Mouse (Mus musculus): ENCODE data around the gene Scaf1. TPM values are rescaled to one million over a fixed set of nuclear protein-coding genes. Genes with fewer than 3 reads are reported as not detected.

Scaf1 gene
- total RNA-seq, 4 experiments from 2014 or later = 88.5 to 120 (median 101) TPM

DNA sequence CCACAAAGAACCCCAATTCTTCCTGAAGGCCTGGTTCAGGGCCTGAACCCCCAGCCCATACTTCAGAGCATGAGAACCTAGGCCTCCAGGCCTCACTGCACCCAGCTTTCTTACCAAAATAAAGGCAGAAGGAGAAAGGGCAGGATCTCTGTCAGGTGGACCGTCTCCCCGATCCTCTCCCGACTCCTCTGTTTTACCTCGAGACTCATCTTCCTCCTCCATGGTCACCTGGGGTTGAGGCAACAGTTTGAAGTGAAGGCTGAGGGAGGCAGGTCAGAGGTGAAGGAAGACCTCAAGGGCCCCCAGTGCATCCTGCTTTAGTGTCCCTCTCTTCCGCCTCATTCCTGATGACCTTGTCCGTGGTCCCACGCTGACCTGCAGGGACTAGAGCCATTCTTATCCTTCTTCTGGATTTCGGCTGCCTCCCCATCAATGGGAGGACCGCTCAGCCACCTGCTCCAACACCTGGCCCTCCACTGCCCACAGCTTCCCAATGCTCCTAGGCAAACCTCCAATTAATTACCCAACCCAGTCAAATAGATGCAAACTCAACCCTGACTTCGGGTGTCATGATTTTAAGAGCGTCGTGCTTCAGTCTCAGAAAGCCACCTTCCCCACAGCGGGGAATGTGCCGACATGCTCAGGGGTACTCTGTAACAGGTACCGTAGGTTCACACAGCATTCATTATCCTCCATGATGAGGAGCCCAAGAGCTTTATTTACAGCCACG lies 2.6 kb downstream of the Scaf1 start:
- DNase-seq = no peak

- no peak for DNase-seq
These were observed 3.3 kb downstream of the Scaf1 start for GRCm38 (mm10) chr7:45012824-45013223.

- DNase-seq = no peak
These were observed 4.2 kb downstream of the Scaf1 start for GRCm38 (mm10) chr7:45012011-45012410.

DNA sequence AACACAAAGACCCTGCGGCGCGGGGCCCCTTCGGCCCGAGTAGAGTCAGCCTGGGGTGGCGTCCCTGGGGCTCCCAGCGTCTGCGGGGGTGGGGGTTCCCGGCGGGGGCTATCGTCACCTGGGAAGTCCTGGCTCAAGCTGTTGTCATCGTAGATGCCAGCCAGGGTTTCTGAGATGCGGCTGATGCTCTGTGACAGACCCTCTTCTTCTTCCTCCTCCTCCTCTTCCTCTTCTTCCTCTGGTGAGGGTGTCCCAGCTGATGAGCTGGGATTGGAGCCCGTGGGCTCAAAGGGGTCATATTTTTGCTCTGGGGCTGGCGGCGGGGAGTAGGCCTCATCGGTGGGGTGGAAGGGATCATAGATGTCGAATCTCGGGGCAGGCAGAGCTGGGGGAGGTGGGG lies 7.8 kb downstream of the Scaf1 start:
- DNase-seq = no peak

GRCm38 (mm10) chr7:45007846-45008245 lies 8.3 kb downstream of the Scaf1 start:
- no peak for DNase-seq

GRCm38 (mm10) chr7:45007141-45007540 lies 9.0 kb downstream of the Scaf1 start:
- DNase-seq = no peak

DNA sequence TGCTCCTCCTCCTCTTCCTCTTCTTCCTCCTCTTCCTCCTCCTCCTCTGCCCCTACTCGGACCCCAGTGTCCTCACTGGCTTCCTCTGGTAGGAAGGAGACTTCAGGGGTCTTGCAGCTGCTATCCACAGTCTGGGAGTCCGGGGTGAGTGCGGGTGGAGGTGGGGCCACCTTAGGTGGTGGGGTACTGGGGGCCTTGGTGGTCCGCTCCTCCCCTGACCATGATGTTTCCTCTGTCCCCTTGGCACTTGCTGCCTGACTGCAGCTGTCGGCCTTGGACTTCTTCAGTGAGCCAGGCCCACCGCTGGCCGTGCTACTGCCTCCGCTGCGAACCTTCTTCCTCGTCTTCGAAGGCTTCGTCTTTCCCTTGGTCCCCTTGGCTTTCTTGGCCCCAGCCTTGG lies 9.7 kb downstream of the Scaf1 start:
- no peak for DNase-seq

- no peak for DNase-seq
These were observed 10.7 kb downstream of the Scaf1 start for GRCm38 (mm10) chr7:45005321-45005992.

DNA sequence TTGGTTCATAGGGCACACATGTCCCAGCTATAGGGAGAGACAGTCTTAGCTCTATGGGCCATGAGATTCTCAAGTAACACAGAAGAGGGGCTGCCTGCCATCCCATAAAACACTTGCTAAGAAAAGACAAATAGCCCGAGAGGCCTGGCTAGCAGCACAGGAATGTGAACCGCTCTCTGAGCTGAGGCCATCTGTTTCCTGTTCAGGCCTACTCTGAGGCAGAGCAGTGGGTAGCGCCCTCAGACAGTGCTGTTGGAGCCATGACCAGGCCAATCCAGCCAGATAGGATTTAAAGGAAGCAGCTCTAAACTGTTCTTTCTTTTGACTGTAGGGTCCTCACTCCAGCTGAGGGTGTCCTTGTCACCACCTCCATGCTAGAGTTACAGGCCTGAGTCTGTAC lies 11.6 kb downstream of the Scaf1 start:
- no peak for DNase-seq

DNA sequence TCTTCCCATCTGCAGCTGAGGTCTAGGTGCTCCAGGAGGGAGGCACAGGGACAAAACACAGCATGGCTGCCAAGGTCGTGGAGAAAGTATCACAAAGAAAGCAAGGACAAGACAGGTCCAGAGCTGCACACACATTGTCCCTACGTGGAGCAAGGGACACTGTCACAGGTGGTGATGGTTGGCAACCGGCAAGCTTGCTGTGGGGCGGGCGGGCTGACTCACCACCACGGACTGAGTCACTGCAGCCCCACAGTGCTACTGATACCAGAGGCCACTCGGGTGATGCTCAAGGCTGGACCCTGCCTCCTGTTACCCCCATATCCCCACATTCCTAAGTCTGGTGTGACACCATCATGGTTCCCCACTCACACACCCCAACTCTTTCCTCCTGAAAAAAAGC lies 13.7 kb downstream of the Scaf1 start:
- no peak for DNase-seq

- DNase-seq = no peak
These were observed 15.5 kb downstream of the Scaf1 start for GRCm38 (mm10) chr7:45000539-45001114.

DNA sequence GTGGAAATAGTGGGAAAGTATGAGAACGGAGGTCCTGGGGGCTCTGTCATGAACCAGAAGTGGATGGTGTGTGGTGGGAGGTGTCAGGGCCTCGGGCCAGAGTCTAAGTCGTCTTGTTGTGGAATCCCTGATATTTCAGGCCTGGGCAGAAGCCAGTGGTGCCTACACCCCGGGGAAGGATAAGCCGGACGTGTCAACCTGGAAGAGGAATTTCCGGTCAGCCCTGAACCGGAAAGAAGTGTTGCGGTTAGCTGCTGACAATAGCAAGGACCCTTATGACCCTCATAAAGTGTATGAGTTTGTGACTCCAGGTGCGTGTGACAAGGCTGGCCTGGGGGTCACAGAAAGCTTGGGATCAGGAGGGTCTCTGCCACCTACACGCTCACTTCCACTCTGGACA lies 16.4 kb downstream of the Scaf1 start:
- DNase-seq = no peak

- no peak for DNase-seq
These were observed 17.6 kb downstream of the Scaf1 start, which contains the start of gene Bcl2l12 for GRCm38 (mm10) chr7:44998501-44998955. Gene Bcl2l12 (minus strand): TSS chr7:44998712.

DNA sequence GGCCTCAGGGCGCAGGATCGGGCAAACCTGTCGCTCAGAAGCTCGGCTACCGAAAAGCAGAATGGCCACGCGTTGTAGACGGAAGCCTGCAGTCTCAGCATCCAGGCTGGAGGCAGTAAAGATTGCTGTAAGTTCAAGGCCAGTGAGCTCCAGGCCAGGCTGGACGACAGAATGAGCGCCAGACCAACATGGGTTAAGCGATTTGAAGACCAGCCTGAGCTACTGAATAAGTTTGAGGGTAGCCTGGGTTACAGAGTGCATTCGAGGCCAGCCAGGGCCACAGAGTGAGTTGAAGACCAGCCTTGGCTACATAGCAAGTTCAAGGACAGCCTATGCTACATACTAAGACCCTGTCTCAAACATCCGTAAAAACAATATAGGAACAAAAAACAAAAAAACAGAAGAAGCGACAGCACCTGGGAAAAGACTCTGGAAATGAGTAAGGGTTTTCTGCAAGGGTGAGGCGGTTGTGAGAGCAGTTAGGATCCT lies 18.2 kb downstream of the Scaf1 start:
- DNase-seq = no peak

- peak; percentile 94 for DNase-seq
These were observed 18.8 kb downstream of the Scaf1 start, which contains the start of gene Irf3 for GRCm38 (mm10) chr7:44997231-44997939. Gene Irf3 (plus strand): TSS chr7:44997648.

GRCm38 (mm10) chr7:44996672-44997071 lies 19.5 kb downstream of the Scaf1 start:
- no peak for DNase-seq

DNA sequence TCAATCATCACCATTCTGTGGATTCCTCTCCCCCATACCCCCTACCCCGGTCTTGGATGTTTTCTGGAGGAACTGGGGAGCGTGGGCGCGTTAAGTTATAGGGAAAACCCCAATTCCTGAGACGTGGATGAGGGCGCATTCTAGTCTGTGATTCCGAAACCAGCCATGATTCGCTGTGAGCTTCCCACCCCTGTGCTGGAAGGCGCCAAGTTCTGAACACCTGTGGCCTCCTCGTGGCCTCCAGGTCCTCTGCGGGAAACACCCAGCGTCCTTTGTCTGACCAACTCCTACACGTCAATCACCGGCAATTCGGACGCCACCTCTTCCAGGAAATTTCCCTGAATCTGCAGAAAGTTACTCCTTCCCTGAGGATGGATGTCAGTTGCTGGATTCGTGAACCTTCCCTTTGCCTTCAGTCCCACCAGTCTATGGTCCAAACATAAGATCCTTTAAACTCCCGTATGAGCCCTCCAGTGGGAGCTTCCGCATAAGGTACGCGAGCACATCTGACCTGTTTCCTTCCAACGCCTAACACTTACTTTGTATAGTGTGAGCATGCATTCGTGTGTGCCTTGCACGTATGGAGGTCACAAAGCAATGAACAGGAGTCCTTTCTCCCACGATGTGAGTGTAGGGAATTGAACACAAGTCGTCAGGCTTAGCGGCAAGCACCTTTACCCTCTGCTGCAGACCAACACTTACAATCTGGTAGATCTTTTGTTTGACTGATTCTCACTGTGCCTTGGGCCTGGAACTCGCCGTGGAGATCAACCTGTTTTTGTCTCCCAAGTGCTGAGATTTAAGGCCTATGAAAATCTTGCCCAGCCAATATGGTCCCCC lies 29.1 kb downstream of the Scaf1 start:
- no peak for DNase-seq

GRCm38 (mm10) chr7:44986192-44986878 lies 29.8 kb downstream of the Scaf1 start, which contains the start of gene Prmt1:
Gene Prmt1 (minus strand): TSS chr7:44986568.
- peak; percentile 100 for DNase-seq

DNA sequence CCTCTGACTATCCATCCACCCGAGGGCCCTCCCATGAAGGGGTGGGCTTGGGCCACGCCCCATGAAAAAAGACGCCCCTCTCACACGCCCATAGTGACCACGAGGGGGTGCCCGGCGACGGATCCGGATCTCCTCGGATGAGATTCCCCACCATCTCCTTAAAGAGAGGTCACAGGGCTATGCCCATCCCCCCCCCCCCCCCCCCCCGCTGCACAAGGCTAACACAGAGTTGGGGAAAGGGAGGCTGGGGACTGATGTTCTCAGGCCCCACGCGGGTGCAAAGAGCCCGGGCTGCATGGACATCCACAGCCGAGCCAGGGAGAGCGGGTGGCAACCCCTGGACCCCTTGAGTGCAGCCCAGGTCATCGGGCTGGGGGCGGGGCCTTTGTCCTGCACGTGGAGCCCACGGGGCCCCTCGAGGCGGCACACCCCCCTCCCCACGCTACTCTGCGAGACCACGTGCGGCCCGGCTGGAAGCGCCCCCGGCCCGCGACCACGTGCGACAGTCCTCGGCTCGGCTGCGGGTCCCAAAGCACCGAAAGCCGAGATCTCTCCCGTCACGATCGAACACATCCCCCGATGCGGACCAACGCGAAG lies 30.5 kb downstream of the Scaf1 start:
- DNase-seq = peak; percentile 75

DNA sequence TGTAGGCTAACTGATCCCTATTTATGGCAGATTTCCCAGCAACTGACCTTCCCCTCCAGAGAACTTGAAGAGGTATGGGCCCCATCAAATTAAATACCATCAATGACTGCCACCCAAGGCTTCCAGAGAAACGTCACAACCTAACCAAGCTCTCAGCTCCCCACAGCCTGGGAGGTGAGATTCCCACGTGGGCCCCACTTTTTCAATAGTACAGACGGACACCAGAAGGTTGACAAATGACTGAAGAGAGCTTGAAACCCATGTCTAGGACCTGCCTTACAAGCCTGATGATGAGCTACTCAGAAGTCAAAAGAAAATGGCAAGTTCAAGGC lies 31.4 kb downstream of the Scaf1 start:
- DNase-seq = no peak
